Mouse (Mus musculus): ENCODE measurements around the gene Usp49.
"Not testable (repeated sequence)": the region's sequence is repeated elsewhere in the genome, so short reads cannot be mapped to it uniquely, and the experiment has no call there.

Usp49 gene

GRCm38 (mm10) chr17:47630678-47631065, at the start of gene Usp49:
Gene Usp49, plus strand, starts transcription at chr17:47630690.
- DNase-seq (ENCODE audit: low spot score) = no peak

- DNase-seq (ENCODE audit: low spot score) = no peak
These were observed 49.5 kb upstream of the Usp49 start for GRCm38 (mm10) chr17:47580962-47581361.

GRCm38 (mm10) chr17:47588517-47588916, 42.0 kb upstream of the Usp49 start:
- DNase-seq (ENCODE audit: low spot score) = no peak

GRCm38 (mm10) chr17:47591073-47591472, 39.4 kb upstream of the Usp49 start:
- DNase-seq (ENCODE audit: low spot score) = no peak

GRCm38 (mm10) chr17:47593215-47593853, 37.2 kb upstream of the Usp49 start:
- DNase-seq (ENCODE audit: low spot score) = peak; percentile 97

- no peak for DNase-seq (ENCODE audit: low spot score)
These were observed 36.7 kb upstream of the Usp49 start for GRCm38 (mm10) chr17:47593854-47594182.

GRCm38 (mm10) chr17:47594183-47594968, 36.1 kb upstream of the Usp49 start:
- peak; percentile 41 for DNase-seq (ENCODE audit: low spot score)

- DNase-seq (ENCODE audit: low spot score) = no peak
These were observed 35.6 kb upstream of the Usp49 start for GRCm38 (mm10) chr17:47594969-47595247.

GRCm38 (mm10) chr17:47595248-47596161, 35.0 kb upstream of the Usp49 start:
- DNase-seq (ENCODE audit: low spot score) = peak; percentile 56

GRCm38 (mm10) chr17:47596162-47596838, 34.2 kb upstream of the Usp49 start:
- DNase-seq (ENCODE audit: low spot score) = no peak

- no peak for DNase-seq (ENCODE audit: low spot score)
These were observed 33.7 kb upstream of the Usp49 start for GRCm38 (mm10) chr17:47596839-47597164.

GRCm38 (mm10) chr17:47597261-47597660, 33.2 kb upstream of the Usp49 start:
- no peak for DNase-seq (ENCODE audit: low spot score)

GRCm38 (mm10) chr17:47597838-47598579, 32.5 kb upstream of the Usp49 start:
- DNase-seq (ENCODE audit: low spot score) = no peak

GRCm38 (mm10) chr17:47598580-47599304, 31.7 kb upstream of the Usp49 start:
- not testable (repeated sequence) for DNase-seq (ENCODE audit: low spot score)

GRCm38 (mm10) chr17:47599511-47600297, 30.8 kb upstream of the Usp49 start:
- DNase-seq (ENCODE audit: low spot score) = no peak

- DNase-seq (ENCODE audit: low spot score) = no peak
These were observed 29.7 kb upstream of the Usp49 start for GRCm38 (mm10) chr17:47600601-47601388.

- DNase-seq (ENCODE audit: low spot score) = no peak
These were observed 29.1 kb upstream of the Usp49 start for GRCm38 (mm10) chr17:47601389-47601755.

GRCm38 (mm10) chr17:47602289-47602688, 28.2 kb upstream of the Usp49 start:
- DNase-seq (ENCODE audit: low spot score) = no peak

GRCm38 (mm10) chr17:47606220-47606619, 24.3 kb upstream of the Usp49 start:
- DNase-seq (ENCODE audit: low spot score) = no peak

Data from urinary bladder, postnatal 14 days (tissue).